Mouse (Mus musculus) layer of hippocampus, postnatal 36 days (tissue): ENCODE data around the gene Tcam1. TPM values are rescaled to one million over a fixed set of nuclear protein-coding genes. Genes with fewer than 3 reads are reported as not detected.
"Not testable (repeated sequence)": the region's sequence is repeated elsewhere in the genome, so short reads cannot be mapped to it uniquely, and the experiment has no call there.

Experiments
- DNase-seq, 2 experiments: peaks; one replicate each; pipeline ENCODE4 v3.0.0; 2022
- total RNA-seq, 2 experiments: library from RNA; stranded (reverse); gene quantifications; 2 replicates each; pipeline ENCODE4 v1.2.3; 2021

Gene Tcam1
- total RNA-seq = under 1 TPM; 0.17 to 0.18 TPM

DNA sequence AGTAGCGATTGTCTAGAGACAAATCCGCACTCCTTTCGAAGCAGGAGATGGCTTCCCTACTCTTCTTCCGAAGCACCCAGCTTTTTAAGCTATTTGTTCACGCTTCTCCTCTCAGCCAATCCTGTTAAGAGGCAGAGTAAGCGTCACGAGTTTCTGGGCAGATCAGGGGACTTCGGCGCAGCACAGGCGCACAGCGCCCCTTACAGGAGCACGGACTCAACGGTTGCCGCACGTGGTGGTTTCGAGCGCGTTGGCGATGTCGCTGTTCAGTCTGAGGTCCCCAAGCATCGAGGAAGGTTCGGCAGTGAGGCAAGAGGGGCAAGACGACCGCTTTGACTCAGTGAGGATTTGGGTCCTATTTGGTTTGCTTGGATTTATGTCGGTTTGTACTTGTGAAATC, at the start of gene Tcam1:
Gene Tcam1 (plus strand): TSS at position 219 of the 400 bp plus-strand sequence.
- DNase-seq = peak; percentile 90

DNA sequence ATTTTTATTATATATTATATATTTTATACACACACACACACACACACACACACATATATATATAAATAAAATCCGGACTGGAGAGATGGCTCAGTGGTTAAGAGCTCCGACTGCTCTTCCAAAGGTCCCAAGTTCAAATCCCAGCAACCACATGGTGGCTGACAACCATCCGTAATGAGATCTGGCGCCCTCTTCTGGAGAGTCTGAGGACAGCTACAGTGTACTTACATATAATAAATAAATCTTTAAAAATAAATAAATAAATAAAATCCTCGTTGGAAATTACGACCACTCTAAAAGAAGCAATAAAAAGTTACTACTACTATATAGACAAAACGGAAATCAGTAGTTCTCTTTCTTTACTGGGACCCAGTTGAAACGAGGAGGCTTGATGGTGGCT, 42.5 kb upstream of the Tcam1 start:
- not testable (repeated sequence) for DNase-seq

DNA sequence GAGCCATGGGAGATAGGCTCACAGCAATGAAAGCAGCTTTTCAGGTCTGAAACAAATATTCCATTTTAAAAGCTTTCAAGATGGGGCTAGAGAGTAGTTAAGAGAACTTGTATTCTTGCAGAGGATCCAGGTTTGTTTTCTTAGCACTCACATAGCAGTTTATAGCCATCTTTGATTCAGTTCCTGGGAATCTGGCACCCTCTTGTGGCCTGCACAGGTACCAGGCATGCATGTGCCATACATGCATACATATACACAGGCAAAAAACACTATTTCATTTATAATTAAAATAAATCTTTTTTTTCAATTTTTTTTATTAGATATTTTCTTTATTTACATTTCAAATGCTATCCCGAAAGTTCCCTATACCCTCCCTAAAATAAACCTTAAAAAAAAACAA, 29.6 kb upstream of the Tcam1 start:
- no peak for DNase-seq

DNA sequence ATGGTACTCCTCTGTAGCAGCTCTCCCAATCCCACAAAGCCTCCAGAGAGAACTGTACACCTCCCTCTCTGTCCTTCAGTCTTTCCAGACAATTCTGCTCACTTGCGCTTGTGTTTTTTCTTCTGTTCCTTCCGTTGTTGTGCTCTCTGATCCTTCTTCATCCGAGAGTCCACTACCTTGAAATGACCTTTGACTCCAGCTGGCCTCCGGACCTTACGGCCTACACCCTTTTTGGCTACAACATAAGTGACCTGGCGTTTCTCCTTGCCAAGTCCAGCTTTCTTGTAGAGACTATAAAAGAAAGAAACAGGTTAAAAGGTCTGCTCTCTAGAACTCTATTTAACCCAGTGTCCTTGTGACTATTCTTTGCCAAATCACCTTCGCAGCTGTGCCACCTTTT, 27.1 kb upstream of the Tcam1 start:
- no peak for DNase-seq

GRCm38 (mm10) chr11:106254767-106255166, 21.7 kb upstream of the Tcam1 start:
- DNase-seq = no peak

GRCm38 (mm10) chr11:106255174-106255573, 21.3 kb upstream of the Tcam1 start:
- DNase-seq = no peak

- DNase-seq = peak; percentile 97 to 98
Observed at GRCm38 (mm10) chr11:106255685-106256451, 20.6 kb upstream of the Tcam1 start, which contains the start of the genes Ftsj3 and Psmc5. TSS of gene Ftsj3 (minus strand) at chr11:106256079. TSS of gene Psmc5 (plus strand) at chr11:106256154.

DNA sequence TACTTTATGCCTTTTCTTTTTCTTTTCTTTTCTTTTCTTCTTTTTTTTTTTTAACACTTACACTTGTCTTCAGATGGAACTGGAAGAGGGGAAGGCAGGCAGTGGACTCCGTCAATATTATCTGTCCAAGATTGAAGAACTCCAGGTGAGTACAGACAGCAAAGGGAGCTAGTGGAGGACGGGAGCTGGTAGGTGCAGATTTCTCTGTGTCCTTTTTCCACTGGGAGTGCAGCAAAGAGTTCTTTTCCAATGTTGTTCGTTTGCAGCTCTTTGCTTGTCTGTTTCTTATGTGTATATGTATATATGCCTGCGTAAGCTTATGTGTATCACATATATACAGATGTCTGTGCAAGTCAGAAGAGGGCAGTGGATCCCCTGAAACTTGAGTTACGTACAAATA, 19.7 kb upstream of the Tcam1 start:
- DNase-seq = no peak

DNA sequence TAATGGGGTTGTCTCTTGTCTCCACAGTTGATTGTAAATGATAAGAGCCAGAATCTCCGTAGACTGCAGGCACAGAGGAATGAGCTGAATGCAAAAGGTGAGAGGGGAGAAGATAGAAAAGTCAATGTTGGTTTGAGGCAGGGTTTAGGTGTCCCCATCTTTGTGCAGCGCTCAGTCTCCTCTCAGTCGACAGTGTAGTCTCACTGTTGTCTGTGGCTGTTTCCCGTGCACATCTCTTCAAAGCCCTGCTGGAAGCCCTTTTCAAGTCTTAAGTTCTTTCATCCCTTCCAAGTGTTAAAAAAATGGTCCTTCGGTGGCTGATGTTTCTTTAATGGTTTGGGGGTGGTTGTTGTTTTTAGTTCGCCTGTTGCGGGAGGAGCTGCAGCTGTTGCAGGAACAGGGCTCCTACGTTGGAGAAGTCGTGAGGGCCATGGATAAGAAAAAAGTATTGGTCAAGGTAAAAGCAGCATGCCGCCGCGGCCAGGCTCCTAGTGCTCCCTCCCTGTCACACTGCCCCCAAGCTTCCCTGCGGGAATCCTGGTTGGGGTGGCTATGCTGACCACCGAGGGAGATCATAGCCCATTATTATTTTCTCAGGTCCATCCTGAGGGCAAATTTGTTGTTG, 15.5 kb upstream of the Tcam1 start:
- DNase-seq = no peak

DNA sequence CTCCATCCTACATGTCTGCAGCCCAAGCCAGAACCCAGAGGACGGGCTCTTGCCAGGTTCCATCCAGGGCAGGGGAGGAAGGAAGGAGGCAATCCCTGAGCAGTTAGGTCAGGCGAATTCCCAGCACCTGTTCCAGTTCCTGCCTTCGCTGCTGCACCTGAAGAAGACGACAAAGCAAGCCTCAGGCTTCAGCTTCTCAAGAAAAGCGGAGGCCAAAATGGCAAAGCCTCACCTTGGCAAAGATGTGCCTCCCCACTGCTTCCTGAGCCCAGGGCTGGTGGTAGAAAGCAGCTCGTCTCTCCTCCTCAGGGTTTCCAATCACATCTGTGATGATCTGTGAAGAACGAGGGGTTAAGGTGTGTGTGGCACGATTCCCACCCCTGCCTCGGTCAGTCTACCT, 12.5 kb upstream of the Tcam1 start:
- DNase-seq = no peak

DNA sequence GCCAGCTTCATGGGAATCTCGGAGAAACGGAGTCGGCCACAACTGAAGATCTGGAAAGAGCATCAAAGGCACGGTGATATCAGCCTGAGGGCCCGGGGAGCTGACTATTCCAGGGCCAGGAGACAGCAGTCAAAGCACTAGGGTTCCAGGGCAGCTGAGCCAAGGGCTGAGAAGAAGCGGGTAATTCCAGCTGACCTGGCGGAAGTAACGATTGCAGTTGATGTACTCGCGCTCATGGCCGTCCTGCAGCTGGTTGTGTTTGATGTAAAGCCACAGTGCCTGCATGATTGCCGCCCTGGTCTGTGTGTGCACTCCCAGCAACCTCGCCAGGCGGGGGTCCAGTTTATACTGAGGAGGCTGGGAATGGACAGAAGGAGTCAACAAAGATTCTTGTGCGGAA, 11.5 kb upstream of the Tcam1 start:
- DNase-seq = no peak

DNA sequence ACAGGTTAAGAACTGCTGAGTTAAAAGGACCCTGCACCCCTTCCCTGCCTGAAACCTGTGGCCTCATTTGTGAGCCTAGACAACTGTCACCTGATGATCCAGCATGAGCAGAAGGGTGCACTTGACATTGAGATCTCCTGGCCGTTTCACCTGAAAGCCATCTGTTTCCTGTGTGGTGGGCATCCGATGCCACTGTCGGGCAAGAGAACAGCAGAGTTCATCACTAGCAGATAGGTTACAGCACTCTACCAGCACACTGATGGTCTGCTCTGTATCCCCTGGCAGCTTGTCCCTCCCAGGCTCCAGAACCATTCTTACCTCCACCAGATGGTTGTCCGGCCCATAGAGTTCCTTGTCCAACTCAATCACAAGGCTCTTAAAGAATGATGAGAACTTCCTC, 10.9 kb upstream of the Tcam1 start:
- no peak for DNase-seq

GRCm38 (mm10) chr11:106266431-106266830, 10.0 kb upstream of the Tcam1 start:
- no peak for DNase-seq

DNA sequence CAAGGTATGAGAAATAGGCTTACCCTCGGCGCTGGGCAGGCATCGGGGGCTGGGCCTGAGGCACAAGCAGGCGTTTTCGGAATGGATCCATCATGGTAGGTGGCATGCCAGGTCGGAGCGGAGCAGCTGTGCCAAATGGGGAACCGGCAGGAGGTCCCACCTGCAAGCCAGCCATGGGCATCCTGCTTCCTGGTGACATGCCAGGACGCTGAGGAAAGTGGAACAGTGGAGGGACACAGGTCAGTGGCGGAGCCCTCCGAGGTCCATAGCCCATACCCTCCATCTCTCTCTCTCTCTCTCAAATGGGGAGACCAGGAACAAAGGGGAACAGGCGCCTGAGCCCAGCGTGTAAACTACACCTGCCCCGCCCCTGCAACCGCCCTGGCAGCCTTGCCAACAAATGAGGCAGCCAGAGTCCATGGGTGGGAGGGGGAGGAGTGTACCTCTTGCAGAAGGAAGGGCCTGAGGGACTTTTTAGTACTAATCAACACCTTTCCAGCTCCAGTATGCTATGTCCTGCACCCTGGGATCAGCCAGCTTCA, 9.1 kb upstream of the Tcam1 start:
- DNase-seq = peak in 1 of 2 experiments; percentile 40

- DNase-seq = no peak
Observed at GRCm38 (mm10) chr11:106267871-106268270, 8.6 kb upstream of the Tcam1 start.

DNA sequence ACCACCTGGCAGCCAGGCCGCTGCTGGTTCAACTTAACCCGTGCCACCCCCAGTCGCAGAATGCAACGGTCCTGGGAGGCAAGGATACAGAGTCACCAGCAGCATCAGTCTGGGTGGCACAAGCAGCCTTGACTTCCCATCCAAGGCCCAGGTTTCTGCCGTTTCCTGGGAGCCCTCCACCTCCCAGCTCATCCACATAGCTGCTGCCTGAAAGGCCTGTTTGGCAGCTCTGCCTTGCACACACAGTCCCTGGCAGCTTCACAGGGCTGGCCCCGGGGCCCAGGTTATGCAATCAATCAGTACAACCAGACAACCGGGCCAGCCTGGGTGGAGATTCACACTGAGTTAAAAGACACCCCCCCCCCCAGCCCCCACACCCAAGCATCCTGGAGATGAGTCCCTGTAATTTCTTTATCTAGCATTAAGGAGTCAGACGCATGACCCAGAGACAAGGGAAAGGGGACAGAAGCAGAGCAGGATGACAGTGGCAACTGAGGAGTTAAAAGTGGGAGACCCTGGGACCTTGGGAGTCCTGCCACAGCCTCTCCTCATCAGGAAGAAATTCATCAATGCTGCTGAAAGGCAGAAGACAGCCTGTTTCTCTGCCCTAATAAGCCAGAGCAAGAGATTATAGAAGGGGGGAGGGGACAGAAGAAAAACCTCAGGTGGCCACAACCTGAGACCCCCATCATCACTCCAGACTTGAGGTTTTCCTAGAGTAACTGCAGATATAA, 8.0 kb upstream of the Tcam1 start:
- peak; percentile 76 to 83 for DNase-seq

GRCm38 (mm10) chr11:106269060-106269431, 7.4 kb upstream of the Tcam1 start:
- no peak for DNase-seq

DNA sequence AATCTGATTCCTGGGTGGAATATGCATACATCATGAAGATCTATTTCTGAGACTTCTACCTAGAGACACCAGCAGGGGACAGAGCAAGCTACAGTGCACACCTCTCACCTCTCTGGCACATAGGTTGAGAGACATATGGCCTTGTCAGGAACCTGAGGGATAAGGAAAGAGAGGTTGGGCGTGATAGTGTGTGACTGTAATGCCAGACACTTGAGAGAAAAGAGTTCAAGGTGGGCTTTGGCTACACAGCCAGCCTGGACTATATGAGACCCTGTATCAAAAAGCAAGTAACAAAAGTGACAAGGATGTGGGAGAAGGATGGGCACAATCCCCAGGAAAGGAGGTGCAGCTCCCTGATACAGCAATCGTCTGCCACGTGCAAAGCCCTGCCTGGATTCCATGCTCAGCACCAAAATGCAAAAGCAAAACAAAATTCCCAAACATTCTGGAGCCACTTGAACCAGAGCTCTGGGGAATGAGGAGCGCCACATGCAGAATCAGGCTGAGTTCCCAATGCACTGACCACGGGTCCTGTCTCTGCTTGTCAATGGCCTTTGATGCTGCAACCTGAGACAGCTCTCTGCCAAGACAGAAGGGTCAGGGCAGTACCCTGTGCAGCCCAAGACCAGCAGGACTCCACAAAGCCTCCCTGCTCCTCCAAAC, 5.2 kb upstream of the Tcam1 start:
- no peak for DNase-seq

DNA sequence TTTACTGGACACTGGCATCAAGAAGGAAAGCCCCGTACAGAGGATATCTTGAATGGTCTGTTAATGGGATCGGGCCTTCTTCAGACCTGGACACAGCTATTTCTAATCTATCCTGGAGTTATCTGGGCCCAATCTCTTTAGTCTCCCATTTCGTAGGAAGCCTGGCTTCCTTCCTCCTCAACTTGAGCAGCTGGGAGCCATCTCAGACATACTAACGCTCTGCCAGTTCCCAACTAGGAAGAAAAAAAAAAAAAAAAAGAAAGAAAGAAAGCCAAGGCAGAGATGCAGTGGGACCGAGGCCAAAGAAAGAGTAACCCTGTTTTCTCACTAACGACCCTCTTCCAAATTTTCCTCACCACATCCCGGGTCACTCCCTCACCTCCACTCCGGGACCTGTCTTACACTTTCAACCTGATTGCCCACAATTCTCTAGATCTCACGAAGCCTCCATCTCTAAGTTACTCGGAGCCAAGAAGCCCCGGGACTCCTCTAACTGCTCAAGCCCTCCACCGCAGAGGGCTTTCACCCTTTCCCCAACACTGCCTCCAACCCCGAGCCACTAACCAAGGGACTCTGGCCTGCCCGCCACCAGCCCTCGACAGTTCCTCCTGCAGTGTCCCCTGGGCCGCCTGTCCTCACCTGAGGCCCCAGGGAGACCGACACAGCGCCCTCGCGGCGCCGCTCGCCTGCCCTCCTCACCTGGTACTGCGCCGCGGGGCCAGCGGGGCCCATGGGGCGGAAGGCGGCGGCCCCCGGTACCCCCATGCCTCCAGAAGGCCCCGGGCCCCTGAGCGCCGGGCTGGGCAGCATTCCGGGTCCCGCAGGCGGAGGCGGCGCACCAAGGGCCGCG, 4.5 kb upstream of the Tcam1 start:
- peak in 1 of 2 experiments; percentile 38 for DNase-seq

DNA sequence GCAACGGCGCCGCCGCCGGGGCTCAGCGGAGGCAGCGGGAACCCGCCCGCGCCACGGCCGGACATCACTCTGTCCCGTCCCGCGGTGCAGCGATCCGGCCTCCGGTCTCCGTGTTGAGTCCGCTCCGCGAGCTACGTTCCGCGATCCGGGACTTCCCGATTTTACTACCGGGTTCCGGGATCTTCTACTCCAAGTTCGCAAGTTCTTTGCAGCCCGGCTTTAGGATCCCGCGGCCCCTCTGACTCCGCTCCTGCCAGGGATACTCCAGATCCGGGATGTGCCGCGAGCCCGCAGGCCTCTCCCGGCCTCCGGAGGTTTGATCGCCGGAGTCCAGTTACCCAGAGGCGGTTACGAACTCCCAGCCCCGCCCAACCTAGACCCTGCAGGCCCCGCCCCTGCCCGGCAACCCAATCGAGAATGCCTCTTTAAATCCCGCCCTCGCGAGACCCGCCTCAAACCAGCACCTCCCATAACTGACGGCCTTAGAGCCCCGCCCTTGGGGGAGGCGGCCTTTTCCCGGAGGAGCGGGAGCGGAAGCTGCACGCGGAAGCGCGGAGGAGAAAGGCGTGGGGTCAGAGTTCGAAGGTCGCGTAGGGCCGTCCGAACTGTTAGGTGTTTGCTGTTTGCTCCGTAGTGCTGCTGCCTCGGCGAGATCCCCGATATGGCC, 3.7 kb upstream of the Tcam1 start, which contains the start of gene Smarcd2:
Gene Smarcd2 (minus strand): TSS at position 329 of the 667 bp plus-strand sequence.
- peak; percentile 99 to 100 for DNase-seq

GRCm38 (mm10) chr11:106273311-106273684, 3.2 kb upstream of the Tcam1 start:
- no peak for DNase-seq
